Mouse (Mus musculus) bone marrow macrophage, adult 2 months (primary cell): Measurements from ENCODE around the gene Fbxl17. TPM values are rescaled to one million over a fixed set of nuclear protein-coding genes. Genes with fewer than 3 reads are reported as not detected.

ENCODE experiments used
- H3K27ac ChIP-seq: 2 replicates; pipeline ENCODE4 v1.5.1; 2012; ENCODE audit warnings: low read depth, low read length; ENCODE audit not compliant: insufficient read depth
- H3K4me1 ChIP-seq: 2 replicates; pipeline ENCODE4 v1.6.1; 2012; ENCODE audit warnings: low read length; ENCODE audit not compliant: control insufficient read depth, insufficient read depth
- H3K4me3 ChIP-seq: 2 replicates; pipeline ENCODE4 v1.5.1; 2012; ENCODE audit warnings: mild to moderate bottlenecking, low read length, moderate library complexity; ENCODE audit not compliant: insufficient read depth
- CTCF ChIP-seq: IDR thresholded peaks from 2 replicates; pipeline ENCODE4 v1.5.1; 2012; ENCODE audit warnings: low read depth, mild to moderate bottlenecking, low read length, moderate library complexity
- POLR2A ChIP-seq: IDR thresholded peaks from 2 replicates; pipeline ENCODE4 v1.6.1; 2012; ENCODE audit warnings: mild to moderate bottlenecking, low read depth, low read length, borderline replicate concordance
- polyA plus RNA-seq: library from polyadenylated mRNA; stranded (reverse); fragments of >200 nt; gene quantifications from 2 replicates; pipeline ENCODE4 v1.2.4, GENCODE M21; 2012; ENCODE audit not compliant: missing spikeins, insufficient read depth, insufficient read length

The Fbxl17 gene
- polyA plus RNA-seq, 1 experiment = 21.2 TPM

DNA sequence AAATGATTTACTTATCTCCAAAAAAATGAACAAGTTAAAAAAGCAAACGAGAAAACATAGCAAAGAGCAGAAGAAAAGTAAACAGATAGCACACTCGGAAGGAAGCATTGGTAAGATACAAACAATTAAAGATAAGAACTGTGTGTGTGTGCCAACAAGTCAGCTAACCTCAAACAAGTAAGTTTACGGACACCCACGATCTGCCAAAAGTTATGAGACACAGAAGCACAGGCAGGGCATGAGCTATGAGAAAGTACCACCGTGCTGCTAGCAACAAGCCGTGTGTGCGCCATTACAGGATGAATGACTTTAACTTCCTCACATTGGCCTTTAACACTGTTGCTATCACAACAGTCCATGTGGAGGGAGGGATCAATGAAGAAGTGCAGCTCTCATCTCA, 68.2 kb downstream of the Fbxl17 start:
- H3K4me3 ChIP-seq = no peak overlapping the region
- TF ChIP-seq POLR2A (no peak), CTCF (no peak)
- H3K27ac ChIP-seq = no peak overlapping the region
- H3K4me1 ChIP-seq = peaks cover 12% of the 10 kb centered on the region

- no peak overlapping the region for H3K27ac ChIP-seq
- H3K4me3 ChIP-seq = peak overlapping the region; percentile 42
- peaks cover 12% of the 10 kb centered on the region for H3K4me1 ChIP-seq
- TF ChIP-seq POLR2A (no peak), CTCF (no peak)
Measured at GRCm38 (mm10) chr17:63430395-63431075, 69.3 kb downstream of the Fbxl17 start.

- H3K4me3 ChIP-seq = no peak overlapping the region
- no peak for TF ChIP-seq POLR2A
- no peak for TF ChIP-seq CTCF
- H3K4me1 ChIP-seq = peaks cover 11% of the 10 kb centered on the region
- no peak overlapping the region for H3K27ac ChIP-seq
Measured at GRCm38 (mm10) chr17:63423851-63424250, 76.0 kb downstream of the Fbxl17 start.

DNA sequence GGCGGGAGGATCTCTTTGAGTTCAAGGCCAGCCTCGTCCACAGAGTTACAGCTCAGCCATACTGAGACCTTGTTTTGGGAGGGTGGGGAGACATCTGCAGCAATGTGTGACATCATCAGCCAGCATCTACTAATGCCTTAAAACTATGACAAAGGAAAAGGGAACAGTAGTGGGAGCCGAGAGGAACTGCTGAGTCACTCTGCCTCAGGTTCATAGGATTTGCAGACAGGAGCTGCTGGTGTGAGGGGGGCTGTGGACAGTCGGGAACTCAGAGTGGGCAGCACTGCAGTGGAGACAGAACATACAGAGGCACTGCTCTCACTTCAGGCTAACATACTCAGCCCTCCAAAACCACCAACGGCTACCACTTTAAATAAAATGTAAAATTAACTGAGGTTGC, 77.1 kb downstream of the Fbxl17 start:
- Histone ChIP-seq H3K27ac (peak overlapping the region; percentile 40), H3K4me1 (peaks cover 11% of the 10 kb centered on the region), H3K4me3 (no peak overlapping the region)
- TF ChIP-seq POLR2A = no peak
- no peak for TF ChIP-seq CTCF

DNA sequence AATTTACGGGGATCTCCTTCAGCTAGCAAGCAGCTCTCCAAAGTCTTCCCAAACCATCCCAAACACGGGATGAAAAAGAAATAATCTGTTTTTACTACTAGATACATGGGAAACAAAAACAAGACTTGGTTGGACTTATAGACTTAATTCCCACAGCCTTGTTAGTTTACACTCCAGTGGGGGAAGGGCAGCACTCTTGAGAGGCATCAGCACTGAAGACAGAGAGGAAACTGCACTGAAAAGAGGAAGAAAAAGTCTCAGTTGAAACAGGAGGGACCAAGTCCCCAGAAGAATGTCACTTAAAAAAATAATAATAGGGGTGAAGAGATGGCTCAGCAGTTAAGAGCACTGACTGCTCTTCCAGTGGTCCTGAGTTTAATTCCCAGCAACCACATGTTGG, 78.0 kb downstream of the Fbxl17 start:
- no peak for TF ChIP-seq POLR2A
- no peak for TF ChIP-seq CTCF
- no peak overlapping the region for H3K4me3 ChIP-seq
- H3K27ac ChIP-seq = peak overlapping the region; percentile 54
- H3K4me1 ChIP-seq = peaks cover 11% of the 10 kb centered on the region

- TF ChIP-seq CTCF (no peak), POLR2A (no peak)
- H3K4me3 ChIP-seq = no peak overlapping the region
- peaks cover 11% of the 10 kb centered on the region for H3K4me1 ChIP-seq
- no peak overlapping the region for H3K27ac ChIP-seq
Measured at GRCm38 (mm10) chr17:63419503-63419902, 80.3 kb downstream of the Fbxl17 start.

DNA sequence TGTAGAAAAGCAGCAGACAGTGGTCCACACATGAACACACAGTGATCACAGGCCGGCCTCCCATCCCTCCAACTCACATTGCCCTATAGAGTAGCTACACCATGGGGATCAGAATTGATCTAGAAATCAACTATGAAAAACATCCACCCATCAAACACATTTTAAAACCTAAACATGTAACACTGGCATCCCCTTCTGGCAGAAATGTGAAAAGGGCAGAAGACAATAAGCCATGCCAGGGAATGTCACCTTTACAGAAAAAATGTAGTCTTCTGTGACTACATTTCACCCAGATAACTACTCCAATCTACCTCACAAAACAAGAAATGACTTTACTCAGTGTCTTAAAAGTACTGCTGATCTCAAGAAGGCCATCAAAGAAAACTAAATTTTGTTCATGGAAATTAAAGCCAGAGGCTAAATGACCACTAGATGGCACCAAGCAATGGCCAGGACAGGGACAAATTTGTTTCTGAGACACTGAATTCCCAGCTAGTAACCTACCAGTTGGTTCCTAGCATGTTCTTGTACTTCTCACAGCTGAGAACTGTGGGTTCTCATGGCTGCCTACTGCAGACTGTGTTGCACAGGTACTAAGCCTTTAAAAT, 85.7 kb downstream of the Fbxl17 start:
- H3K27ac ChIP-seq = no peak overlapping the region
- H3K4me3 ChIP-seq = no peak overlapping the region
- H3K4me1 ChIP-seq = no peaks in the 10 kb centered on the region
- TF ChIP-seq POLR2A (no peak), CTCF (0 out of 2 replicates have a peak, but pooled peaks have one; percentile 32)

DNA sequence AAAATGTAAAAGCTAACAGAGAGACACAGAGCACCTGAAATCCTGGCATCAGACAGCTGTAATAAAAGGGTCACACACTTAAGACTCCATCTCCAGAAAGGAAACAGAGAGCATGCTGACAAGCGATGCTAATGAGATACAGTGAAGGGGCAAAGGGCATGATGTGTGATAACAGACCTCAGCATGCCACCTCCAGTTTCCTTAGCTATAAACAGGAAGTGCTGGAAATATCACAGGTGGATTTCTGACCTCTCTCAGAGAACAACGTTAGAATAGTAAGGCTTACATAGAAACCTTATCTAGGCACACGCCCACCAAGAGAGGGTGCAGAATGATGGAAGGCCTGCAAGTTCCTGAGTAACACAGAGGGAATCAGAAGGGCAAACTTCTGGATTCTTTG, 88.3 kb downstream of the Fbxl17 start:
- no peak overlapping the region for H3K27ac ChIP-seq
- H3K4me3 ChIP-seq = no peak overlapping the region
- TF ChIP-seq CTCF (no peak), POLR2A (no peak)
- H3K4me1 ChIP-seq = no peaks in the 10 kb centered on the region

- Histone ChIP-seq H3K4me3 (no peak overlapping the region), H3K27ac (no peak overlapping the region), H3K4me1 (no peaks in the 10 kb centered on the region)
- TF ChIP-seq CTCF (no peak), POLR2A (no peak)
Measured at GRCm38 (mm10) chr17:63410101-63410500, 89.7 kb downstream of the Fbxl17 start.

GRCm38 (mm10) chr17:63405955-63406354, 93.9 kb downstream of the Fbxl17 start:
- TF ChIP-seq CTCF = no peak
- TF ChIP-seq POLR2A = no peak
- H3K4me1 ChIP-seq = peaks cover 14% of the 10 kb centered on the region
- H3K4me3 ChIP-seq = no peak overlapping the region
- H3K27ac ChIP-seq = no peak overlapping the region
